Mouse (Mus musculus): ENCODE data around the gene Tmem176b. TPM values are rescaled to one million over a fixed set of nuclear protein-coding genes. Genes with fewer than 3 reads are reported as not detected.

Tmem176b gene
- polyA plus RNA-seq, 1 experiment from 2014 or later = 414 TPM

Other genes starting within 250 kb of the Tmem176b start
- 22.1 and 22.4 TPM in 2 replicates for gene Repin1, start 247.6 kb downstream of the Tmem176b start, polyA plus RNA-seq (2015; fragmentation: Nextera tagmentation; extraction: Ambion mirVana)
- not detected in 2 replicates for gene Gm44965, start 247.6 kb downstream of the Tmem176b start, polyA plus RNA-seq (2015; fragmentation: Nextera tagmentation; extraction: Ambion mirVana)
- gene Zfp775, start 239.4 kb downstream of the Tmem176b start, polyA plus RNA-seq (2015; fragmentation: Nextera tagmentation; extraction: Ambion mirVana) = 5.2 and 6.1 TPM in 2 replicates
- gene AI854703, start 214.7 kb downstream of the Tmem176b start, polyA plus RNA-seq (2015; fragmentation: Nextera tagmentation; extraction: Ambion mirVana) = 0.95 and 1.1 TPM in 2 replicates
- 1.7 TPM in 2 replicates for gene Gimap8, start 194.3 kb downstream of the Tmem176b start, polyA plus RNA-seq (2015; fragmentation: Nextera tagmentation; extraction: Ambion mirVana)
- gene Gimap9, start 165.4 kb downstream of the Tmem176b start, polyA plus RNA-seq (2015; fragmentation: Nextera tagmentation; extraction: Ambion mirVana) = 15.9 and 16.5 TPM in 2 replicates
- 21.2 and 23.2 TPM in 2 replicates for gene Gimap4, start 156.9 kb downstream of the Tmem176b start, polyA plus RNA-seq (2015; fragmentation: Nextera tagmentation; extraction: Ambion mirVana)
- 19.7 and 21.1 TPM in 2 replicates for gene Gimap6, start 133.3 kb downstream of the Tmem176b start, polyA plus RNA-seq (2015; fragmentation: Nextera tagmentation; extraction: Ambion mirVana)
- gene Gm28053, start 122.9 kb downstream of the Tmem176b start, polyA plus RNA-seq (2015; fragmentation: Nextera tagmentation; extraction: Ambion mirVana) = 3.2 and 9.2 TPM in 2 replicates
- 0.28 and 0.34 TPM in 2 replicates for gene Gimap7, start 122.9 kb downstream of the Tmem176b start, polyA plus RNA-seq (2015; fragmentation: Nextera tagmentation; extraction: Ambion mirVana)
- gene Gimap1, start 102.4 kb downstream of the Tmem176b start, polyA plus RNA-seq (2015; fragmentation: Nextera tagmentation; extraction: Ambion mirVana) = 36.2 and 39.1 TPM in 2 replicates
- 9.7 and 13.8 TPM in 2 replicates for gene Gimap5, start 95.3 kb downstream of the Tmem176b start, polyA plus RNA-seq (2015; fragmentation: Nextera tagmentation; extraction: Ambion mirVana)
- gene Gimap3, start 70.6 kb downstream of the Tmem176b start, polyA plus RNA-seq (2015; fragmentation: Nextera tagmentation; extraction: Ambion mirVana) = 0.37 and 0.43 TPM in 2 replicates
- gene Tmem176a, start 577 bp downstream of the Tmem176b start, polyA plus RNA-seq (2015; fragmentation: Nextera tagmentation; extraction: Ambion mirVana) = 183 TPM in 2 replicates
- 51.9 and 71.5 TPM in 2 replicates for gene Aoc1, start 31.4 kb upstream of the Tmem176b start, polyA plus RNA-seq (2015; fragmentation: Nextera tagmentation; extraction: Ambion mirVana)
- gene 1600015I10Rik, start 88.4 kb upstream of the Tmem176b start, polyA plus RNA-seq (2015; fragmentation: Nextera tagmentation; extraction: Ambion mirVana) = not detected in 2 replicates
- not detected in 2 replicates for gene Doxl2, start 133.5 kb upstream of the Tmem176b start, polyA plus RNA-seq (2015; fragmentation: Nextera tagmentation; extraction: Ambion mirVana)
- not detected in 2 replicates for gene Svs1, start 145.4 kb upstream of the Tmem176b start, polyA plus RNA-seq (2015; fragmentation: Nextera tagmentation; extraction: Ambion mirVana)
- gene Gpnmb, start 195.1 kb upstream of the Tmem176b start, polyA plus RNA-seq (2015; fragmentation: Nextera tagmentation; extraction: Ambion mirVana) = 0.12 and 0.15 TPM in 2 replicates
- gene Malsu1, start 232.3 kb upstream of the Tmem176b start, polyA plus RNA-seq (2015; fragmentation: Nextera tagmentation; extraction: Ambion mirVana) = 69.1 and 74.4 TPM in 2 replicates

All from intestine, embryonic 16.5 days (tissue).